Mouse (Mus musculus) ES-Bruce4 (cell line): ENCODE results near the gene Hoxb4.

ENCODE experiments used
- CTCF ChIP-seq: IDR thresholded peaks from one replicate; pipeline ENCODE4 v1.8.1; 2011; ENCODE audit warnings: low read depth, low read length
- EP300 ChIP-seq: IDR thresholded peaks from 2 replicates; pipeline ENCODE4 v1.6.1; 2011; ENCODE audit warnings: low read depth, low read length; ENCODE audit not compliant: insufficient read depth
- POLR2A ChIP-seq: IDR thresholded peaks from one replicate; pipeline ENCODE4 v1.8.1; 2011; ENCODE audit warnings: low read length; ENCODE audit not compliant: insufficient read depth

DNA sequence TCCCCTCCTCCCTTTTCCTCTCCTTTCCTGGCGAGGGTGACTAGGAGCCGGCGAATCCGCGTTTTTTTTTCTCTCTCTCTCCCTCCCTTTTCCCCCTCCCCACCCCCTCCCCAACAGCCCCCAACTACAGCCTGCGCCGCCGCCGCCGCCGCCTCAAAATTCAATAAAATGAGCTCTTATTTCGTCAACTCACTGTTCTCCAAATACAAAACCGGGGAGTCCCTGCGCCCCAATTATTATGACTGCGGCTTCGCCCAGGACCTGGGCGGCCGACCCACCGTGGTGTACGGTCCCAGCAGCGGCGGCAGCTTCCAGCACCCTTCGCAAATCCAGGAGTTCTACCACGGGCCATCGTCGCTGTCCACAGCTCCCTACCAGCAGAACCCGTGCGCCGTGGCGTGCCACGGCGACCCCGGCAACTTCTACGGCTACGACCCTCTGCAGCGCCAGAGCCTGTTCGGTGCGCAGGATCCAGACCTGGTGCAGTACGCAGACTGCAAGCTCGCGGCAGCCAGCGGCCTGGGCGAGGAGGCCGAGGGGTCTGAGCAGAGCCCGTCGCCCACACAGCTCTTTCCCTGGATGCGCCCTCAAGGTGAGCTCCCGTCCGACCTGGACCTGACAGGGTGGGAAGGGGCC lies 35.2 kb upstream of the Hoxb4 start:
- TF ChIP-seq EP300: no peak
- TF ChIP-seq CTCF: no peak
- no peak for TF ChIP-seq POLR2A
